Mouse (Mus musculus) testis, adult 2 months (tissue): Measurements from ENCODE around the gene Glrx2.

Experiments used
- CTCF ChIP-seq: fragments of 200-500 bp; IDR thresholded peaks from 2 replicates; pipeline ENCODE4 v1.5.1; 2012; ENCODE audit warnings: low read depth, mild to moderate bottlenecking, inconsistent platforms, low read length, moderate library complexity; ENCODE audit not compliant: control insufficient read depth, insufficient read depth, insufficient replicate concordance
- POLR2A ChIP-seq: fragments of 200-500 bp; IDR thresholded peaks from 2 replicates; pipeline ENCODE4 v1.6.1; 2012; ENCODE audit warnings: low read depth, mild to moderate bottlenecking, inconsistent platforms, low read length, moderate library complexity; ENCODE audit not compliant: control insufficient read depth

DNA sequence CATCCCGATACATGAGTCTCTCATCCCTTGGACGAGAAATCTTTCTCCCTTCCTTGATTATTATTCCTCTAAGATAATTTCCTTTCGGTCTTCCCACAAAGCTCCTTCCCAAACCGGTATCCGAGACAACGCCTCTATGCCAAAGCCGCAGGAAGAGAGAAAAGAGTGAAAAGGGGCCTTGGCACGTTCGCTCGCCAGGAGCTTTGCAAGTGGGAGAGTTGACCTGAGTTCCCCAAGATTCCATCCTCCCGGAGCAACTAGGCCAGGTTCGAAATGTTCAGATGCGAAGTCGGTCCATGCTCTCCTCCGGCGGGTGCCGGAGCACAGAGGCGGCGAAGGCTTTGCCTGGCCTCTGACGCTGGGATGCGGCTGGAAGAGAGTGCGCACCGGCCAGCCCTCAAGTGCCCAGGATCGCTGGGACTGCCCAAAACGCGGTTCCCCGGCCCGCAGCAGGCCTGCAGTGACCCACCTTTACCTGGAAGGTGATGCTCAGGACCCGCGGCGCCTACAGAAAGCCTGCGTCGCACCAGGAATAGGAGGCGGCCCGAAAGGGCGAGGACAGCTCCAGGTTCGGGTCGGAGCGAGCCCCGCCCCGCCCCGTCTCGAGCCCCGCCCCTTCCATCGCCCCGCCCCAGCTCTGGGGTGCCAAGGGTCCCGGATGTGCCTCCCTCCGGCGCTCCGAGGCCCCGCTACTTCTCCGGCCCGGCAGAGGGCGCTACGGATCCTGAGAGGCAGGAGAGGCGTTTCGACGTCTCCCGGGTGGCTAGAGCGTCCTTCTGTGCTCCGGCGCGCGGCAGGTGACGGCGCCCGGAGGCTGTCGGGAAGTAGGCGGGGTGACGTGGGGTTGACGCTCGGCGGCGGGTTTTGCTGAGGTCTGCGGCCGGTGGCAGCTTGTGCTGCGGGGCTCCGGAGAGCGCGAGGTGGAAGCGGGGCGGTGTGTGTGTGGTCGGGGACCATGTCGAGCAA, 60.6 kb downstream of the Glrx2 start, which contains the start of the genes Trove2 and Uchl5:
- TF ChIP-seq CTCF (peak; percentile 86), POLR2A (peak; percentile 85)
